Mouse (Mus musculus) ovary, postnatal 14 days (tissue): ENCODE results near the gene Nprl3.
"Not testable (repeated sequence)": the region's sequence is repeated elsewhere in the genome, so short reads cannot be mapped to it uniquely, and the experiment has no call there.

ENCODE experiments used
- DNase-seq: peaks from one replicate; pipeline ENCODE4 v3.0.0; 2022; ENCODE audit warnings: low spot score

The Nprl3 gene

DNA sequence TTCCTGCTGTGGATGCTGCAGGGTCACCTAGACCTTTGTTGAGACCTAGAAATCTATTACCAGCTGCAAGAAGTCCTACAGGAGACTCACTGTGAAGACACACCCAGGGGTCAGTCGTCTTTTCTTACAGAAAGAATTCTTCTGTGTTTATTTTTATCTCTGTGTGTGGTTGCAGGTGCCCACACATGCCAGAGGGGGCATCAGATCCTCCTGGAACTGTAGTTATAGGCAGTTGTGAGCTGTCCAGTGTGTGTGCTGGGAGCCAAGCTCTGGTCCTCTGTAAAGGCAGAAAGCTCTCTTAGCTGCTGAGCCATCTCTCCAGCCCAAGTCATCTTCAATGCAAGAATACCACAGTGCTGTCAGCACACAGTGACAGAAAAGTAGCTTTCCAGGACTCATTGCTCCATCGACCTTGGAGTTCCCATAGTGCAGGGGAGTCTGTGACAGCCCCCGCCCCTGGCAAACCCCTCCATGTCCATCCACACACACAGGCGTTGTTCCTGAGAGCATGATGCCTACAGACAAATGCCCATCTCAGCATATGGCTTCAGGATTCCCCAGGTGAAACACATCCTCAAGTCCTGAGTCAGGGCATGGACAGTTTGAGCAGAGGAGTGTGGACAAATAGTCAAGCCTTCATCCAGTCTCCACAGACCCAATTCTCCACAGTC, 44.1 kb downstream of the Nprl3 start:
- no peak for DNase-seq

DNA sequence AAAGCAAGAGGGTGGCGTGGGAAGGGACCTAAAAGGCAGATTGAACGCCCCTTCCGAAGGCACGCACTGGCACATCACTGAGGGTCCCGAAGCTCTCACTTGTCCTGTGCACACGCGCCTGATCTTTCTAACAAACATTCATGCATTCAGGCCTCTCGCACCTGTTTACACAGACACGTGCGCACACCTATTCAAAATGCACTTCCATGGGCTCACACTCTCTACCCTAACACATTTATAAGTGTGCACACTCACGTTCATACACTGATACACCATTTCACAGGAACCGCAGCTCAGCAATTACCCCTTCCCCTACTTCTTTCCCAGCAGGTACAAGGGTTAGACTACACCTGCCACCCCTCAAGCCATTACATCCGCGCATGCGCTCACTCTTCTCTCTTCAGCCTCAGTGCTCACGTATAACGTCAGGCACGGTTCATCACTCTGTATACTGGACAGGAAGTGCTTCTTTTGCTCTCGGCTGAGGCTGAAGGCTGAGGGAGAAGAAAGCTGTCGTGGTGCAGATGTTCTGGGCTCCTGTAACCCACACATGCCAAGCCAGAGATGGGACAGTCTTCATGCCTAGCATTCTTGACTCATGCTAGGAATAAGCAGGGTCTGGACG, 44.8 kb downstream of the Nprl3 start:
- no peak for DNase-seq

DNA sequence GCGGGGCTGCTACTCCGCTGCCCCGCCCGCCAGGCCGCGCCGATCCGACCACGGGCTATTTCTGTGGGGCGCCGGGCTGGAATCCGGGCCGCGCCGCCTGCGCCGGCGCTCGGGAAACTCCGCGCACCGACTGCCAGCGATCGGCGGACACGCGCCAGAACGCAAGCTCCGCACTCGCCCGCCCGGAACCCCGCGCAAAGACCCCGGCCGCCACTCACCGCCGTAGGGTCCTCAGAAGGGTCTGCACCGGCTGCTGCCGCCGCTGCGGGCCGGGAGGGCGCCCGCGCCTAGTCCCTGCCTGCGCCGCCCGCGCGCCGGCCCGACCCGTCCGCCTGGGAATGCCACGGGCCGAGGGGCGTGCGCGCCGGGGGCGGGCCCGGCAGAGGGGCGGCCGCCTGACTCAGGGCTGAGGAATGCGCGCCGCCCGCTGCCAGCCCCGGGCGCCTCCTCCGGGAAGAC, 45.5 kb downstream of the Nprl3 start, which contains the start of gene Rhbdf1:
Gene Rhbdf1 (minus strand): TSS at position 350 of the 459 bp plus-strand sequence.
- DNase-seq: peak; percentile 50

DNA sequence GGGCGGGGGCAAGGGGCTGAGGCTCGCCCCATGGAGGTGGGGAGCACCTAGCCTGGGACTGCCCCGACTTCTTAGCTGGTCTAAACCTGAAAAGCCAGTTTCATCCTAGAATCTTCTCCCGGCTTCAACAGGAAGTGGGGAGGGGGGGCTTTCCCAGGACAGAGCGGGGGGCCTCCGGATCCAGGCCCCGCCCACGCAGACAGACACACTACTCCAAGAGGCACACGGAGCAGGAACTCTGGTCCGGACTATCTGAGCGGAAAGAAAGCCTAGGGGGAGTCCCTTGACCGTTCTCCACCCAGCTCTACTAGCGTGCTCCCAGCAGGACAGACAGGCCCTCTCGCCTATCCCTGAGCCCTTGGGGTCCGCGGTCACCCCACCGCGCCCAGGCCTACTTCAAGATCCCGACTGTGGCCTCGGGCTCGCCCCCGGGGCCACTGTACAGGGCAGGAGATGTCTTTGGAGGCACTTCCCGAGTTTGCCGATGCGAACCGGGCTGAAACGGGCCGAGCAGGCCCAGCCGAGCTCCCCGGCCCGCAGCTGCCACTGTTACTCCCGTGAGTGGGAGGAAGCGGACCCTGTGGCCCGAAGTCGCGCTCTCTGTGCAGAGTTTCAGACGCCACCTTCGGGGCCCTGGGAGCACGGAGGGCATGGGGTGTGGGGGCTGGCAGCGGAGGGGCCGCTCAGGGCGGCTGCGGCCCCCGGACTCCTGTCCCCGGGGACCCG, 46.1 kb downstream of the Nprl3 start:
- DNase-seq: peak; percentile 43

DNA sequence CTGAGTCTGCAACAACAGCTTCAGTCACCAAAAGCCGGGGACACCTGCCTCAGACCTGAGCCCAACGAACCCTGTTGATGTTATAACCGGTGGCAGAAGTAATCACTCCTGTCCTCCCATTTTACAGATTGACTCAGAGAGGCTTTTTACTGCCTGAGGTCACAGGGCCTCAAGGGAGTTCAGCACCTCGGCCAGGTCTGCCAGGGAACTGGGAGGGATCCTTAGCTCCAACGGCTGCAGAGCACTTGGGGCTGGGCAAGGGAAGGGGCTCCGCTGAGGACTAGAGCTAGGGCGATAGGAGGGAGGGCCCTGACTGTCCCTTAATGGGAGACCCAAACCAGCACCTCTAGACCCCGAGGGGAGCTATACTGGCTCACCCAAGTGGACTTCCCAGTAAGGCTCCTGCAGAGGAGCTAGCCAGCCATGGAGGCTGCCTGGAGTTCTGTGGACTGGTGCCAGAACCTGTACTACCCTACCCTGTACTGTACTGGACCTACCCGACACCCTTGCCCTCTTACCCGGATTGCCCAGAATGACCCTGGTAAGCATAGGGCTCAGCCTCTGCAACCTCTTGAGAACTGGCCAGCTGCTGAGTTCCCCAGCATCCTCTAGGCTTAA, 46.8 kb downstream of the Nprl3 start:
- DNase-seq: no peak

DNA sequence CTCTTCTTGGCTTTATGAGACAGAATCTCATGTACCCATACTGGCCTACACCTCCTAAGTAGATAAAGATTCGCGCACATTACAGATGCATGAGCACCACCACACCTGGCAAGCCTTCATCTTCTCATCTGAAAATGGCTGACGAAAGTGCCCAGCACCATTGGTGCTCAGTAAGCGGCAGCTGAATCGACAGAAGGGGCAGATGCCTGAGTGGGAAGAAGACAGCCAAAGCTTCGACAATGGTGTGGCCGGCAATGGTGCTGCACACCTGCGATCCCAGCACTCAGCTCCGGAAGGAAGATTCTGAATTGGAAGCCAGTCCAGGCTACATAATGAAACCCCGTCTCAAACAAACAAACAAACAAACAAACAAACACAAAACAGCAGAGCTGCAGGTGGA, 48.2 kb downstream of the Nprl3 start:
- no peak for DNase-seq

DNA sequence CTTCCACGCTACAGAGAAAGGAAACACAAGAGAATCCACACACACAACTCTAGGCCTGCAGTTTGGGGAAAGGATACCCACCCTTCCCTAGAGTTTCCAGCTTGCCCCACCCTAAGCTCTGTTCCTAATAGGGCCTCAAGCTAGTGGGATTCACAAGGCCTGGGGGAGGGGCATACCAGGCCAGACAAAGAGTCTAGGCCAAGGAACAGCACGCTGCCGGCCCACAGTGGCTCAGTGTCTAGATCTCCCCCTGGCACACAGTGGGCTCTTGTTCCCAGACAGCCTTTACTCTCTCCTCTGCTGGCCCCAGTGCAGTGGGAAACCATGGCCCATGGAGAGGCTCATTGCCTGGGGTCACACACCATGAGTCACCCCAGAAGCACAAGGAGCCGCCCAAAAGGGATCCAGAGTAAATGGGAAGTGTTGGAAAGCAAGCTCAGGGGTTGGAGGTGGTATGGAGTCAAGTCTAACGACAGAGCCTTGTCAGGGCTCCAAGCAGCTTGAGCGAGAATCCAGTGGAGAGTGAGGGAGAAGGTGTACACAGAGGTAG, 48.9 kb downstream of the Nprl3 start:
- no peak for DNase-seq

DNA sequence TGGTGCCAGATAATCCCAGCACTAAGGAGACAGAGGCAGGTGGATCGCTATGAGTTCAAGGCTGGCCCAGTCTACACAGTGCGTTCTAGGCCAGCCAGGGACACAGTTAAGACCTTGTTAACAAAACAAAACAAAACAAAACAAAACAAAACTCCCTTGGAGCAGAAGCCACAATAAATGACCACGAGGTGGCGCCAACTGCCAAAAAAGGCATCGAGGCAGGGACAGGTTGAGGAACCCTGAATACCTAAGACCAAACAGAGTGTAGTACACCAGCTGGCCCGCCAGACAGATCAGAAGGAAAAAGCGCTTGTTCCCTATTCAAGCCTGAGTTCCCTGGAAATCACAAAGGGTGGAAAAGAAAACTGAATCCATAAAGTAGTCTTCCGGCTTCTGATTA, 50.7 kb downstream of the Nprl3 start:
- DNase-seq: peak; percentile 61

DNA sequence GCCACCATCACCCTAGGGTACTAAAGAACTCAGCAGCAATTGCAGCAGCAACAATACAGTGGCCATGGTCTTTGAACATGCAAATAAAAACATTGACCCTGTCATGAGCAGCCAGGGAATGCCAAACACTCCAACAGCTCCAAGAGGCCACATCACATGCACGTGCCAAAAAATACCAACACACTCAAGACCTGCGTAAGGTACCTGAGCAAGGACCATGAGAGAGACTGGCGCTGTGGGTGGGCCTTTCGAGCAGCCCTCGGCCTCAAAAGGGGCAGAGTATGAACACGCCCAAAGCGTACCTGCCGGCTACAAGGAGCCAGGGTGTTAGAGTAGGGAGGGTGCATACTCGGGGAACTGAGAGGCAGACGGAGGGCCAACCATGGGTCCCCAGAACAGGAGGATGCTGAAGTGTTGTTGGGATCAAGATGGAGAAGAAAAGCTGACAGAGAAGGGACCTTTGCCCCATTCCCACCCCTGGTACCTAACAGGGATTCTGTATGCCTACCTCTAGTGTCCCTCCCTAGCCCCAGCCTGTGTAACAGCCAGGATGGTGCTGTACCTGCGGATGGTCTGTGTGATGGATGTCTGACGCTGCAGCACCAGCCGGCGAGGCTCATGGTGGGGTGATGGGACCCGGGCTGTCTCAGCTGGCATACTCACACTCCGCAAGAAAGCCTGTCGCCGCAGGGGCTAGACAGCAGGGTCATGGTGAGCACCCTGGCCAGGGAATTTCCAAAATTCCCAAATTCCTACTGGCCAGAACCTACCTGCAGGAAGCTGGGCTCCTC, 51.9 kb downstream of the Nprl3 start:
- no peak for DNase-seq

DNA sequence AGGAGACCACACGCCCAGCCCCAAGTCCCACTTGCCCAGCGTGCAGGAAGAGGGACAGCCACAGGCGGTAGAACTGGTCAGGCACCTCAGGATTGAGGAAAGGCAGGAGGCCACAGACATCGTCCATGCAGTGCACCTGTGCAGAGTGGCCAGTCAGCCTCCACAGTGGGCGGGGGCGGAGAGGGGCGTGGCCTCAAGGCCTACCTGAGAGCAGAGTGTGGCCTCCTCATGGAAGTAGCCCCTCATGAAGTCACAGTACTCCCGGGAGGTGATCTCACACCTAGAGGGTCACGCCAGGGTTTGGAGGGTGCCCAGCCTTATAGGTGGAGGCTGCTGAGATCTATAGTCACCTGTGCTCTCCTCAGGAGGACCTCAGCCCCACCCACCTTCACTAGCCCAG, 56.9 kb downstream of the Nprl3 start:
- DNase-seq: no peak

DNA sequence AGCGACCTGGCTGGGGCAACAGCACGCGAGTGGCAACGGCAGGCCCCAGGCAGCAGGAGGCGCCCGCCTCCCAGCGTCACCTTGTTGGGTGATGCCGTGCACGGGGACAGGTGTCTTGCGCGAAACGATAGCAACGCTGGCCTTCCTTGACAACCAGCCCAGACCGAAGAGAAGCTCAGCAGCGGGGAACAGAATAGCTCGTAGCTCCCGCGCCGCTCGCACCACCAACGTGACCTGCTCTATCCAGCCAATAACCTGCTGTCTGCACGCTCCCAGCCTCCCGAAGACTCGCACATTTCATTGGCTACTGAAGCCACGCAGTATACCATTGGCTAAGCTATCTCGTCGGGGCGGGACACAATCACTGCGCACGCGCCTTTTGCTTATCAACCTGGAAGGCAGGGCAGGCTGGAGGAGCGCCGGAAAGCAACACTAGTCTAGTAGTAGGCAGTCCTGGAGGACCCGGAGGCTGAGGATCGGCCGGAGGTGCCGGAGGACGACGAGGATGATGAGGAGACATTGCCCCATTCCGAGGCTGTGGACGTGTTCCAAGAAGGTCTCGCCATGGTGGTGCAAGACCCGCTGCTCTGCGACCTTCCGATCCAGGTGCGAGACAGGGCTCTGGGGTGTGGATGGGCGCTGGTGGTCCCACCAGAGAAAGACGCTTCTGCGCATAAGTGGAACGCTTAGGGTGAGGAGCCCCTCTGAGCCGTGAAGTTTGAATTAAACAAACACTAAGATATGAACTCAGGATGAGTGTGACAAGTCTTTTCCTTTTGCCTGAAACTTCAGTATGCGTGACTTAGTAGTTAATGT, 62.2 kb downstream of the Nprl3 start, which contains the start of gene Snrnp25:
Gene Snrnp25 (plus strand): TSS at position 358 of the 816 bp plus-strand sequence.
- peak; percentile 86 for DNase-seq

DNA sequence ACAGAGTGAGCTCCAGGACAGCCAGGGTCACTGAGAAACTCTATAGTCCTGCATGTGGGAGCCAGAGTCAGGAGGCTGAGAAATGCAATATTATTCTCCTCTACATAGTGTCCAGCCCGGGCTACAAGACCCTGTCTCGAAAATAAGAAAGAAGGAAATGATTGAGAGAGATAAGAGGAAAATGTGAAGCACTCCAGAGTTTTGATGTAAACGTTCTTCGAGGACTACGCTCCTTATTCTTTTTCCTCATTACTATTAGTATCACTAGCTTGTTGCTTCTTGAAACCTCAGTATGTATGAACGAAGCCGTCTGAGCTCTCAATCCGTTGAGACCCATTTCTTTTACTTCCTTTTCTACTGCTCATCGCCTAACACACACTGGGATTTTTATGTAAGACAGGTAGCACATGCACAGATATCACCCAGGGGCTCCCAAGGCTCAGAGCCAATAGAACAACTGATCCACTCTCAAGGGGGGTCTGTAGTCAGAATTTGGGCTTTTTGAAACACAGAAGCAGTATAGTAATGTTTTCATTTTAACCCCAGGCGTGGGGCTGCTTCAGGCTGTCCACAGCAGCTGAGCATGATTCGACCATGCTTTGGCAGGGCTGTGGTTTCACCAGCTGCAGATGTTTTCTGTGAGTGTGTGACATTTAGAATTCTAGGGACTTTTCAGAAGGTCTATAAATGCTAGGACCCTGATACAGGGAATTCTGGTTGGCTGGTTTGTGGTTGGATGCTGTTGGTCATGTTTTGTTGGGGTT, 65.4 kb downstream of the Nprl3 start:
- DNase-seq: no peak

DNA sequence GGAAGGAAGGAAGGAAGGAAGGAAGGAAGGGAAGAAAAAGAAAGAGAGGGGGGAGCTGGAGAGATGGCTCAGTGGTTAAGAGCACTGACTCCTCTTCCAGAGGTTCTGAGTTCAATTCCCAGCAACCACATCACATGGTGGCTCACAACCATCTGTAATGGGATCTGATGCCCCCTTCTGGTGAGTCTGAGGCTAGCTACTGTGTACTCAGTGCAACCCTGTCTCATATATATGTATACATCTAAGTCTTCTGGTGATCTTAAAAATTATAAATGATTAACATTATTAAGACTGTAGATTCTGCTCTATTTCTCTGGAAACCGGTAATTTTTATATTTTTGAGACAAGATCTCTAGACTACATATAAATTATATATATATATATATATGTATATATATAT, 66.5 kb downstream of the Nprl3 start:
- DNase-seq: not testable (repeated sequence)

DNA sequence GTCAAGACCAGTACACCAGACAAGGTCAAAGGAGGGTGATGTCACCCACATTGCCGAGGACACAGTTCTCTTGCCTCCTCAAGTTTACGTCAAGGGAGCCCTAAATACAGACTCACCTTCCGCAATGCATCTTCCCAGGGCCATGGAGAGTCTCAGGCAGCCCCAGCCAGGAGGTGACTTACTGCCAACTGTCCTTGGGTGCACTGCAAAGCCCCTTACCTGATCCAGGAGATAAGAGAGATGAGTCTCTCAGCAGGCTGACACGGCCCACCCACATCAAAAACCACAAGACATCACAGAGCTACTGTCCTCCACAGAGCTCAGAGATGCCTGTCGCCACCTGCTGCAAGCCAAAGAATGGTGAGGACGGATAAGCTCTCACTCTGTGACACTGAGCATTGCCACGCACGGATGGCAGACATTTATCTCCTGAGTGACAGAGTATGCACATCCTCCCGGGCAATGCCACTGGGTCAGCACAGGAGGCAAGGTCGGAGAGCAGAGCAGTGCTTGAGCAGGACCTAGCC, 67.4 kb downstream of the Nprl3 start, which contains the start of gene Il9r:
Gene Il9r (minus strand): TSS at position 205 of the 527 bp plus-strand sequence.
- DNase-seq: no peak

DNA sequence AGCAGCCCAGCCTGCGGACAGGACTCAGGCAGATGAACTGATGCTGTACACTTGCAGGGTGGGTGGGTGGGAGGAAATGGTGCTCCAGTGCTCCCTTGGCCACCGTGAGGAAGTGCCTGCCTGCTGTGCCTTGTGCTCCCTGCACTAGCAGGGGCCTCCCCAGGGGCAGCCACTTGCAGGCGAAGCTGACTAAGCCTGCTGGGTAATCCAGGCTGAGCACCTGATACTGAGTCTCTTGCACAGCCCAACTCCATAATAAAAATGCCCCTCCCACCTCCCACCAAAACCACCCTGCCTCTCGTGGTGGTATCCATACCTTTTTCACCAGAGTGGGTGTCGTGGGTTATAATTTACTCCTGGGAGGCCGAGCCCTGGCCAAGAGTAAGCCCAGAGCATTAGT, 68.3 kb downstream of the Nprl3 start:
- no peak for DNase-seq

DNA sequence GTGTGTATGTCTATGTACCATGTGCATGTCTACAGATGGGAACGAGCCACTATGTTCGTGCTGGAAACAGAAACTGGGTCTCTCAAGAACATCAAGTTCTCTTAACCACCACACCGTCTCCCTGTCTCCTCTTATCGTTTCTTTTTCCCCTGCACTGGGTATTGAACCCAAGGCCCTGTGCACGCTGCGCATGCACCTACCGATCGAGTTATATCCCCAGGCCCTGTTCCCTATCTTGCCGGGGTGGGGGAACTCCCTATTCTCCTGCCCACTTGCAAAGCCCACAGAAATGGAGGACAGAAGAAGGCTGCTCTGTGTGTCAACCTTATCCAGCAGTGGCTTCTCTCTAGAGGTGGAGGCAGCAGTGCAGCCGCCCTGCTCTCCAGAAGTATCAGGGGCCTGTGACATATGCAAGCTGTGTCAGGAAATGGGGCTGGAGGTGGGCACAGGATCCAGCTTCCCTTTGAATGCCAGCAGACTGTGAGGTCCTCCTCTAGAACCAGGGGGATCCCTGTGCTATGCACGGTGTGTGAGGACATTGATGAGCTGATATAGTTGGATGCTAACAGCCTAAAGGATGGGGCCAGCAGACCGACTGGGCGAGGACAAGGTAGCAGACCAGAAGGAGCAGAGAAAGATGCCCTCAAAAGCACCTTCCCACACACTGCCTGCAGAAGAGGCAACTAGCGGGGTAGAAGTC, 69.1 kb downstream of the Nprl3 start:
- DNase-seq: no peak

DNA sequence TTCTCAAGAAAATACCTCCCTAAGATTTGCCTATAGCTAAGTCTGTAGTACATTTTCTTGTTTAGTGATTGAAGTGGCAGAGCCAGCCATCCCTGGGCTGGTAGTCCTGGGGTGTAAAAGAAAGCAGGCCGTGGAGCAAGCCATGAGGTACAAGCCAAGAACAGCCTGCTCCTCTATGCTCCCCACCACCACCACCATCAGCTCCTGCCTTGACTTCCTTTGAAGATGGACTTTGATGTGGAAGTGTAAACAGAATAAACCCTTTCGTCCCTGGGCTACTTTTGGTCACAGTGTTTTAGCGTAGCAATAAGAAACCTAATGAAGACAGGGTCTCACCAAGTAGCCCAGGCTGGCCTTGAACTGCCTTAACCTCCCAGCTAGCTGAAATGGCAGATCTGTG, 69.7 kb downstream of the Nprl3 start:
- DNase-seq: no peak

DNA sequence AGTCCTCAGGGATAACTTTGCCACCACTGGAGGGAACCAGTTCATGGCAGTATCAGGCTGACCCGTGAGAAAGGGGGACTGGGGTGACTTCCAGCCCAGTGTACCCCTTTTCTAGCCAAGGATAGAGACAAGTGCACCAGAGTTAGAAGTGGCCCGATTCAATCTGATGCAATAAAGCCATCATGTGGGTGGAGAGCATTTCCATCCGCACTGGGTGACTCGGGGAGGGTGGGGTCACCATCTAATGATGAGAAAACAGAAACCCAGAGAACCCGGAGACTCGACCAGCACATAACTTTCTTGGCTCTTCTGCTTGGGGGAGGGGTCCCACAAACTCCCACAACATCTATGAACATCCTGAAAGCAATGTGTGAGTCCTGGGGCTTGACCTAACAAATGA, 70.8 kb downstream of the Nprl3 start:
- DNase-seq: no peak
